Mouse (Mus musculus) C2C12 (cell line): Measurements from ENCODE around the gene Hps4. TPM values are rescaled to one million over a fixed set of nuclear protein-coding genes. Genes with fewer than 3 reads are reported as not detected.

ENCODE experiments used
- H3K27me3 ChIP-seq: one replicate; pipeline ENCODE4 v1.6.1; 2011; ENCODE audit not compliant: control insufficient read depth, insufficient read depth, insufficient read length
- H3K36me3 ChIP-seq: one replicate; pipeline ENCODE4 v1.6.1; 2011; ENCODE audit not compliant: control insufficient read depth, insufficient read depth
- H3K4me3 ChIP-seq: one replicate; pipeline ENCODE4 v1.5.1; 2011; ENCODE audit warnings: mild to moderate bottlenecking, control low read depth; ENCODE audit not compliant: poor library complexity, insufficient read depth, severe bottlenecking
- H3K79me2 ChIP-seq: one replicate; pipeline ENCODE4 v1.6.1; 2011; ENCODE audit not compliant: control insufficient read depth, insufficient read depth
- H3K79me3 ChIP-seq: one replicate; pipeline ENCODE4 v1.6.1; 2011; ENCODE audit warnings: low read depth, control low read depth
- H3ac ChIP-seq: one replicate; pipeline ENCODE3; 2011; ENCODE audit warnings: low read depth; ENCODE audit not compliant: control insufficient read depth, insufficient read length
- CEBPB ChIP-seq: IDR thresholded peaks from one replicate; pipeline ENCODE4 v1.6.1; 2011; ENCODE audit warnings: low read depth, mild to moderate bottlenecking, control low read depth, moderate library complexity
- CTCF ChIP-seq: IDR thresholded peaks from one replicate; pipeline ENCODE4 v1.5.1; 2011; ENCODE audit not compliant: control insufficient read depth, insufficient read depth, insufficient read length
- FOSL1 ChIP-seq: IDR thresholded peaks from one replicate; pipeline ENCODE4 v1.8.0; 2011; ENCODE audit warnings: mild to moderate bottlenecking, low read length; ENCODE audit not compliant: poor library complexity, insufficient read depth, severe bottlenecking
- MAX ChIP-seq: IDR thresholded peaks from one replicate; pipeline ENCODE4 v1.6.1; 2011; ENCODE audit warnings: mild to moderate bottlenecking, control low read depth
- MYOD1 ChIP-seq: IDR thresholded peaks from one replicate; pipeline ENCODE4 v1.6.1; 2011; ENCODE audit warnings: low read depth; ENCODE audit not compliant: control insufficient read depth, insufficient read length
- MYOG ChIP-seq: IDR thresholded peaks from one replicate; pipeline ENCODE4 v1.6.1; 2011; ENCODE audit not compliant: control insufficient read depth, insufficient read length; ENCODE audit errors: extremely low read depth
- USF1 ChIP-seq: IDR thresholded peaks from one replicate; pipeline ENCODE4 v1.6.1; 2011; ENCODE audit warnings: low read depth, mild to moderate bottlenecking, control low read depth, moderate library complexity
- polyA plus RNA-seq: library from polyadenylated mRNA; unstranded; fragments of >200 nt; fragmentation: generic; extraction: Trizol; gene quantifications from one replicate; pipeline ENCODE4 v1.2.1, GENCODE M21; 2012; ENCODE audit warnings: missing spikeins

Hps4 gene
- polyA plus RNA-seq, 1 experiment: 16.1 TPM

DNA sequence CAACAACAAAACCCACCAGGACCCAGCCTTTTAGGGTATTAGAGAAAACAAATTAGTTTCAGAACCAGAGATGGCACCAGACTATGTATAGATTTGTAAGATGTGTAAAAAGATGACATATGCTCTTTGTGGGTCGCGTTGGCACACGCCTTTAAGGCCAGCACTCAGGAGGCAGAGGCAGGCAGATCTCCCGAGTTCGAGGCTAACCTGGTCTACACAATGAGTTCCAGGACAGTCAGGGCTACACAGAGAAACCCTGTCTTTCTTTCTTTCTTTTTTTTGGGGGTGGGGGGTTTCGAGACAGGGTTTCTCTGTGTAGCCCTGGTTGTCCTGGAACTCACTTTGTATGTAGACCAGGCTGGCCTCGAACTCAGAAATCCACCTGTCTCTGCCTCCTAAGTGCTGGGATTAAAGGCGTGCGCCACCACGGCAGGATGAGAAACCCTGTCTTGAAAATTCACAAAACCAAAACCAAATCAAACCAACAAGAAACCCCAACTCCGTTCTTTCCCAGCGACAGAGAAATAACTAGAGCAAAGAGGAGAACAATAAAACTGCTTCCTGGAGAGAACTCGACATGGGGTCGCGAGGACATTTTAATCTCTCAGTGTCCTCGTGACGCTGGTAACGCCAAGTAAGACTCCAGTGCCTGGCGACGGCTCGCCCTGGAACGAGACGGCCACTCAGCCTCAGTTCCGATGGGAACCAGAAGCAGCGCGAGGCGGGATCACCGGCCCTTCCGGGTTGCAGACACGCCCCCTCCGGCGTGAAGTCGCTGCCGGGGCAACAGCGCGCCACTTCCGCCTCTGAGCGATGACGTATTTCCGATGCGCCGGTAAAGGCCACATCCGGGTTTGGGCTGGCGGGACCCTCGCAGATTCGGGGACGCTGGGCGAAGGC lies 17.1 kb upstream of the Hps4 start, which contains the start of gene Tfip11:
Tfip11 (plus strand) TSS at position 813 of the 900 bp plus-strand sequence.
- TF ChIP-seq MAX (peak; percentile 46), MYOG (no peak)
- peaks cover 20% of the 10 kb centered on the region for H3K36me3 ChIP-seq
- no peaks in the 10 kb centered on the region for H3K27me3 ChIP-seq
- peaks cover 24% of the 10 kb centered on the region for H3K79me2 ChIP-seq
- peak within 1 kb of the TSS; percentile 85 for H3ac ChIP-seq
- peak within 1 kb of the TSS; percentile 71 for H3K4me3 ChIP-seq
- peaks cover 17% of the 10 kb centered on the region for H3K79me3 ChIP-seq

DNA sequence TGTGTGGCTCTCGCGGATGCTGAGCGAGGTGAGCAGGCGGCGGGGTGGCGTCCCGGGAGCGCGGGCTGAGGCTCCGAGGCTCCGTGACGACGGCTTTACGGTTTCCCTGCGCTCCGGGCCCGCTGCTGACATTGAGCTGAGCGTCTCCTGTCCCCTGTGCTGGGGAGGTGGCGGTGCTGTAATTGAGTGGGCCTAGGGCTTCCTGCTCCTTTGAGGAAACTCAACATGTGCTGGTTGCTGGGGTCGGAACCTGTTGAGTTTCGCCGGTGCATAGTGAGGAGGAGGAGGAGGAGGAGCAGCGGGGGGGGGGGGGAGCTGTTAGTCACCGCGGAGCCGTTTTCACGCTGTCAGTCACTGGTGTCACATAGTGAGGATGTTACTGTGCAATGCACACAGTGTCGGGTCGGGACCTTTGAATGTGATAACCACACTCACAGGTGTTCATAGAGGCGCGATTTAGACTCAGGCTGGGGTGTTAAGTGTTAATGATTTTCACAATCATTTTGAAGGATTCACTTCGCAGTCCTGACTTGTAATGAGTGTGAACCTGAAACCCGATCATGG lies 16.4 kb upstream of the Hps4 start:
- peak overlapping the region; percentile 71 for H3K4me3 ChIP-seq
- peaks cover 24% of the 10 kb centered on the region for H3K79me2 ChIP-seq
- no peaks in the 10 kb centered on the region for H3K27me3 ChIP-seq
- H3K36me3 ChIP-seq: peaks cover 28% of the 10 kb centered on the region
- H3ac ChIP-seq: peak overlapping the region; percentile 85
- H3K79me3 ChIP-seq: peaks cover 17% of the 10 kb centered on the region
- TF ChIP-seq MAX: no peak
- TF ChIP-seq FOSL1: no peak
- no peak for TF ChIP-seq USF1
- TF ChIP-seq MYOD1: no peak
- TF ChIP-seq CTCF: no peak
- TF ChIP-seq CEBPB: no peak
- TF ChIP-seq MYOG: no peak

DNA sequence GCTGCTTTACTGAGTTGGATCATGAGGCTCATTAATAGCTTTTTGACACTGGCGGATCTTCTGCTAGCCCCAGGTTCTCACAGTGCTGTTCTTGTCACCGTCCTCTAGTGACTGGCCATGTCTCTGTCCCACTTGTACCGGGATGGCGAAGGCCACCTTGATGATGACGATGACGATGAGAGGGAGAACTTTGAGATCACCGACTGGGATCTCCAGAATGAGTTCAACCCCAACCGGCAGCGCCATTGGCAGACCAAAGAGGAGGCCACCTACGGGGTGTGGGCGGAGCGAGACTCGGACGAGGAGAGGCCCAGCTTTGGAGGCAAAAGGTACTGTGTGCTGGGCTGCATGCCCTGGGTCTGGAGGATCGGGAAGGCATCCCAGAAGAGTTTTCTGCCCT lies 15.0 kb upstream of the Hps4 start:
- H3K27me3 ChIP-seq: no peaks in the 10 kb centered on the region
- peaks cover 39% of the 10 kb centered on the region for H3K36me3 ChIP-seq
- H3K79me2 ChIP-seq: peaks cover 24% of the 10 kb centered on the region
- H3K4me3 ChIP-seq: no peak overlapping the region
- H3K79me3 ChIP-seq: peaks cover 17% of the 10 kb centered on the region
- no peak for TF ChIP-seq USF1
- no peak for TF ChIP-seq MAX
- TF ChIP-seq FOSL1: no peak
- TF ChIP-seq CTCF: no peak
- TF ChIP-seq MYOD1: no peak
- TF ChIP-seq MYOG: no peak
- no peak for TF ChIP-seq CEBPB
- no peak overlapping the region for H3ac ChIP-seq

DNA sequence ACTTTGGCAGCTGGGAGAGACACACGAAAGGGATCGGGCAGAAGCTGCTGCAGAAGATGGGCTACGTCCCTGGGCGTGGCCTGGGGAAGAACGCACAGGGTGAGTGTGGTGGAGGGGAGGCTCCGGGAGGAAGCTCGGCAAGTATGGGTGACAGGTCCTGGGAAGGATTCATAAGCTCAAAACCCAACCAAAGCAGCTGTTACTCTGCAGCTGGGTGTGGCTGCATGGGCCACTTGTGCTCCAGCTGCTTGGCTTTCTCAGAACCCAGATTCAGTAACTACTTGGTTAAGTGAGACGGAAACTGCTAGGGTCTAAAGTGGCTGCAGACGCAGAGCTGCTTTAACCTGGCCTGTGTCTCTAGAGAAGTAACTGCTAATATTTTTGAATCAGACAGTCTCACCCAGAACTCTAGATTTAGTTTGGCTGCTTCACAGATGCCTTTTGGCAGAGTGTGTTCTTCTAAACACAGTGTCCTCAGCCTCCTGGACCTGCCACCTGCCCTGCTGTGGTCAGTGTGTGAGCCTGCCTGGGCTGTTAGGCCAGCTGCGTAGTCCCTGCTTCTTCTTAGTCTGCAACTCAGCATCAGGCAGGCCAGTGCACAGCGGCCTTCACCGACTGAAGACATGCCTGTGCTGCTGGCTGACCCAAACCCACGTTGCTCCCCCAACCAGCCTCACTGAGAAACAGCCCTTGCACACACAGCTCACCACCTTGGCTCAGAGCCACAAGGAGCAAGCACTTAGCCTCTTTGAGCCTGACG lies 12.9 kb upstream of the Hps4 start:
- H3K79me3 ChIP-seq: peaks cover 17% of the 10 kb centered on the region
- TF ChIP-seq CEBPB (no peak), MAX (no peak), MYOD1 (no peak), CTCF (no peak), FOSL1 (no peak), USF1 (no peak)

DNA sequence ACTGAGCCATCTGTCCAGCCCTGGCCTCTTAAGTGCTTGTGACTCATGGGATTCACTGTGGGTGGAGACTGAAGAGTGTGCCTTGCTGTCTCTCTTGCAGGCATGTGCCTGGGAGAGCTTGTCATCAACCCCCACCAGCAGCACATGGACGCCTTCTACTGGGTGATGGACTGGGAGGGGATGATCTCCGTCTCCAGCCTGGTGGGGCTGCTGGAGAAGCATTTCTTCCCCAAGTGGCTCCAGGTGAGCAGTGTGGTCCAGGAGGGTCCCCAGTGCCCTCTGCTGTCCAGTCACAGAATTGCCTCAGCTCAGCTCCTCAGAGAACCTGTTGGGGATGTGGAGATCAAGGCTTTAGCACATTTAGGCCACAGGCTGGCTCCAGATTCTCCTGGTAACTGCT lies 7.4 kb upstream of the Hps4 start:
- peaks cover 86% of the 10 kb centered on the region for H3K36me3 ChIP-seq
- no peaks in the 10 kb centered on the region for H3K27me3 ChIP-seq
- TF ChIP-seq MYOD1 (no peak), CTCF (peak; percentile 37), MYOG (no peak), FOSL1 (no peak), MAX (peak; percentile 67), USF1 (no peak)
- no peak overlapping the region for H3ac ChIP-seq
- H3K79me3 ChIP-seq: no peaks in the 10 kb centered on the region
- H3K79me2 ChIP-seq: no peaks in the 10 kb centered on the region
- no peak overlapping the region for H3K4me3 ChIP-seq

More for the DNA sequence above, 12.9 kb upstream of the Hps4 start:
- Histone ChIP-seq H3ac (no peak overlapping the region), H3K79me2 (peaks cover 24% of the 10 kb centered on the region), H3K36me3 (peaks cover 60% of the 10 kb centered on the region), H3K4me3 (no peak overlapping the region), H3K27me3 (no peaks in the 10 kb centered on the region)
